Mouse (Mus musculus): ENCODE measurements around the gene Tfpi2.

DNA sequence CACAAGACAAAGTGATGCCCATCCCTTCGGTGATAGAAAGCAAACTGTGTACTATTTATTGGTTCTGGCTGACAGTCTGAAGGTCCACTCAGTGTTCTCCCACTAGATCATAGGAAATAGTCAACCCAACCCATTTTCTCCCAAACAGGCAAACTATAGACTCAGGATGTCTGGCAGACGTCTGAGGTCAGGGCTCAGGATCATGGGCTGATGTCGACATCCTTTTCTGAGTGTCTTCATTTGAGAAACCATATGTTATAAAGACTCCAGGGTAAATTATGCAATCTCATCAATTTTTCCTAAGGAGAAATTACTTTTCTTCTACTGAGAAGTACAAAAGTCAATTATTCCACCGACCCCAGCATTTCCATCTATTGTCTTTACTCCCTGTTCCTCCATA lies 9.4 kb upstream of the Tfpi2 start:
- TF ChIP-seq CTCF (IDR thresholded peaks at IDR 0.05; ENCODE audit: low read depth, low read length), result no peak
- TF ChIP-seq POLR2A (IDR thresholded peaks at IDR 0.05; ENCODE audit: borderline replicate concordance, low read depth, low read length), result no peak

Data from bone marrow macrophage, adult 2 months (primary cell).